Mouse (Mus musculus): Measurements from ENCODE around the gene Ppp4r1.

DNA sequence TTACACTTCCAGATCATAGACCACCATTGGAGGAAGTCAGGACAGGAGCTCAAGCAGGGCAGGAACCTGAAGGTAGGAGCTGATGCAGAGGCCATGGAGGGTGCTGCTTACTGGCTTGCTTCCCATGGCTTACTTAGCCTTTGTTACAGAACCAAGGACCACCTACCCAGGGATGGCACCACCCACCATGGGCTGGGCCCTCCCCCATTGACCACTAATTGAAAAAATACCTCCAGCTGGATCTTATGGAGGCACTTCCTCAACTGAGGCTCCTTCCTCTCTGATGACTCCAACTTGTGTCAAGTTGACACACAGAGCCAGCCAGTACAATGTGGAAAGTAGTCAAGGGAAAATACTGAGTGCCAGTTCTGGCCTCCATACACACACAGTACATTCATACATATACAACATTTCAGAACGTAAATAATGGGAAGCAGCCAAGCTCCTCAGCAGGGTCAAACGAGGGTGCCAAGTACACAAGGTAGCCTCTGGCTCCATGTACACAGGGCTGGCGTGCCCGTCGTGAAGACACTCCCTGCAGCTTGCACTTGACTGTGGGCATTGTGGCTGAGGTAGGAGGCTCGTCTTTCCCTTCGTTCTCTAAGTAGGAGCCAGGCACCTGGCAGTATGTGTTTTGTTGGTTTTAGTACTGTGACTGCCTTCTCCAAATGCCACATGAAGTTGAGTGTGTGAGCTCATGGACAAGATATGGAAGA lies 57.3 kb downstream of the Ppp4r1 start:
- no peak for TF ChIP-seq CTCF (conservative IDR thresholded peaks at IDR 0.05; ENCODE audit: low read length)
- no peak for TF ChIP-seq NANOG (IDR thresholded peaks at IDR 0.05; ENCODE audit: borderline replicate concordance, low read length)
